Mouse (Mus musculus): ENCODE measurements around the gene Chst12. TPM values are rescaled to one million over a fixed set of nuclear protein-coding genes. Genes with fewer than 3 reads are reported as not detected.

Gene Chst12
- polyA plus RNA-seq, 1 experiment from 2014 or later: 33.2 TPM

DNA sequence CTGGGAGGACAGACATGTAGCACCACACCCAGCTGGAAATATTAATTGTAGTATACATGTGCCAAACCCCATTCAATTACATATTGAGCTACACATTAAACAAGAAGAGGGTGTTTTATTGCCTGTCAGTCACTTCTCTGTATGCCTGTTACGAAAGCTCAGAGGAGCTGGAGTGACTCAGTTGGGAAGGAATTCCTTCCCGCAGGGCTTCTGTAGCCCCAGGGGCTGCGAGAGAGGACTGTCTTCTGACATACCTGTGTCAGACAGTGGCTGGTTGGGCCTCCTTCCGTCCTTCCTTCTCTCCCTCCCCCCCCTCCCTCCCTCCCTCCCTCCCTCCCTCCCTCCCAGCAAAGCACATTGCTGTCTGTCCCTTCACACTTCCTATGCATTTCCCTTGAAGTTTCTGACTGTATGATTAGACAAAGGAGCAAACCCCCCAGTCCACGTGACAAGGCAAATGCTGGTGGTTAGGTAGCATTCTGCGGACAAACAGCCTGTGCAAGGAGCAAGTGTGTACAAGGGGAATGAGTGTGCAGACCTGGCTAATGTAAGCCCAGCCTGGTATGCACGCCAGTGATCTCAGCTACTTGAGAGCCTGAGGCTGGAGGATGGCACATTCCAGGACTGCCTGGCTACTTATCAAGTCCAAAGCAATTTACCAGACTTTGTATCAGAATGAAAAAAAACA lies 9.6 kb downstream of the Chst12 start:
- H3K27me3 ChIP-seq: no peaks in the 10 kb centered on the region
- ATAC-seq: peak; percentile 23
- POLR2A ChIA-PET: no interaction called here
- CTCF ChIA-PET: interaction anchor here (2.1 kb wide), 1 partner anchor 21 kb away, joined by 8 read pairs; no protein-coding TSS in a partner anchor
- no peak for TF ChIP-seq CTCF (IDR thresholded peaks at IDR 0.05)
- no peak for DNase-seq (ENCODE audit: low read depth, low spot score)
- in situ Hi-C loops (cut with MboI; ENCODE audit: low pct_unique_long_range_greater_than_20kb): no loop called here

- CTCF ChIA-PET: interaction anchor here (2.4 kb wide), 1 partner anchor 19 kb away, joined by 7 read pairs; no protein-coding TSS in a partner anchor
- ATAC-seq (peak; percentile 37), DNase-seq (ENCODE audit: low read depth, low spot score) (no peak)
- in situ Hi-C loops (cut with MboI; ENCODE audit: low pct_unique_long_range_greater_than_20kb): no loop called here
- H3K27me3 ChIP-seq: no peaks in the 10 kb centered on the region
- no peak for TF ChIP-seq CTCF (IDR thresholded peaks at IDR 0.05)
- POLR2A ChIA-PET: no interaction called here
Measured at GRCm38 (mm10) chr5:140517159-140517920, 12.0 kb downstream of the Chst12 start.

DNA sequence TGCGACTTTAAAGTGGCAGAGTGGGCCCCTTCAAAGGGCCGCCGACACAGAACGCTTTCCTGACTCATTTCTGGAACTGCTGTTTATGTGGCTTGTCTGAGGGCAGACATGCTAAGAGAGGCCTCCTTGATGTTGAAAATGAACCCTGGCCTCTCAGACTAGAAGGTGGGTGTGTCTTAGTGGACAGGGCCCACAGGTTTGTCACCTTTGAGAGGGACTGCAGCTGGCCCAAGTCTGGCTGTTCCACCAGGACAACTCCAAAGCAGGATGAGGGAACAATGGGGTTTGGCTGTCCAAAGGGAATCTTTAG lies 12.5 kb downstream of the Chst12 start:
- no peak for ATAC-seq
- in situ Hi-C loops (cut with MboI; ENCODE audit: low pct_unique_long_range_greater_than_20kb): no loop called here
- DNase-seq (ENCODE audit: low read depth, low spot score): no peak
- POLR2A ChIA-PET: no interaction called here
- CTCF ChIA-PET: interaction anchor here (2.4 kb wide), 1 partner anchor 18 kb away, joined by 7 read pairs; no protein-coding TSS in a partner anchor
- no peak for TF ChIP-seq CTCF (IDR thresholded peaks at IDR 0.05)
- H3K27me3 ChIP-seq: no peaks in the 10 kb centered on the region

DNA sequence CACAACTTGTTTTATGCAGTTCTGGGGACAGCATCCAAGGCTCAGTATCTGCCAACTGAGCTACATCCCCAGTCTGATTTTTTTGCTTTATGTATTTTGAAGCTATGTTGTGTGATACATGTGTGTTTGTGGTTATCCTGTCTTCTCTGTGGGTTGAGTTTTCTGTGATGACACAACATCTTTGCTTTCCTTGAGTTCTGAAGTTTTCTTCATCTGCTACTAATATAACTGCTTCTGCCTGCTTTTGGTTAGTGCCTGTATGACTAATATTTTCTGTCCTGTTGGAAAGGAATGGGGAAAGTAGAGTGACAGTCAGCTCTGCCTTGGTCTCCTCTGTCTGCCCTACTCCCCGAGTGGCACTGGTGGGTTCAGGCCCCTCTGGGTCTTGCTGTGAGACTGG lies 15.8 kb downstream of the Chst12 start:
- ChIA-PET CTCF (interaction anchor here (1.2 kb wide), 1 partner anchor 14 kb away, joined by 3 read pairs; no protein-coding TSS in a partner anchor), POLR2A (interaction anchor here (0.8 to 0.9 kb wide), 2 partner anchors 11 to 18 kb away, joined by 3 read pairs; no protein-coding TSS in a partner anchor)
- DNase-seq (ENCODE audit: low read depth, low spot score) (no peak), ATAC-seq (no peak)
- in situ Hi-C loops (cut with MboI; ENCODE audit: low pct_unique_long_range_greater_than_20kb): no loop called here
- H3K27me3 ChIP-seq: no peaks in the 10 kb centered on the region
- no peak for TF ChIP-seq CTCF (IDR thresholded peaks at IDR 0.05)

DNA sequence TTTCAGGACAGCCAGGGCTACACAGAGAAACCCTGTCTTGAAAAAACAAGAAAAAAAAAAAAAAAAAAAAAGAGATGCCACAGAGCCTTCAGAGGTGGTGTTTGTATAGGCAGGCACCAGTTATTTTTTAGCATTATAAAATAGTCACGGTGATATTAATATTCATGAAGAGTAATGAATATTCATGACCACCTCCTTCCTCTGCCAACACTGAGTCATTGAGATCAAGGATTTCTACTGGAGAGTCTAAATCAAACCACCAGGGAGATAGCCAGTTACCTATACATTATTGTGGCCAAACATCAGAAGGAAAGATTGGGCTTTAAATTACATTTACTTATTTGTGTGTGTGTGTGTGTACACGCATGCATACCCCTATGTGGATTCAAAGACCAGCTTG lies 21.4 kb downstream of the Chst12 start:
- CTCF ChIA-PET: interaction anchor here (1.9 kb wide), 1 partner anchor 10 kb away, joined by 6 read pairs; no protein-coding TSS in a partner anchor
- ATAC-seq (no peak), DNase-seq (ENCODE audit: low read depth, low spot score) (no peak)
- TF ChIP-seq CTCF (IDR thresholded peaks at IDR 0.05): no peak
- POLR2A ChIA-PET: interaction anchor here (0.8 to 1.3 kb wide), 2 partner anchors 10 to 63 kb away, joined by 3 read pairs; no protein-coding TSS in a partner anchor
- in situ Hi-C loops (cut with MboI; ENCODE audit: low pct_unique_long_range_greater_than_20kb): no loop called here
- H3K27me3 ChIP-seq: no peaks in the 10 kb centered on the region

DNA sequence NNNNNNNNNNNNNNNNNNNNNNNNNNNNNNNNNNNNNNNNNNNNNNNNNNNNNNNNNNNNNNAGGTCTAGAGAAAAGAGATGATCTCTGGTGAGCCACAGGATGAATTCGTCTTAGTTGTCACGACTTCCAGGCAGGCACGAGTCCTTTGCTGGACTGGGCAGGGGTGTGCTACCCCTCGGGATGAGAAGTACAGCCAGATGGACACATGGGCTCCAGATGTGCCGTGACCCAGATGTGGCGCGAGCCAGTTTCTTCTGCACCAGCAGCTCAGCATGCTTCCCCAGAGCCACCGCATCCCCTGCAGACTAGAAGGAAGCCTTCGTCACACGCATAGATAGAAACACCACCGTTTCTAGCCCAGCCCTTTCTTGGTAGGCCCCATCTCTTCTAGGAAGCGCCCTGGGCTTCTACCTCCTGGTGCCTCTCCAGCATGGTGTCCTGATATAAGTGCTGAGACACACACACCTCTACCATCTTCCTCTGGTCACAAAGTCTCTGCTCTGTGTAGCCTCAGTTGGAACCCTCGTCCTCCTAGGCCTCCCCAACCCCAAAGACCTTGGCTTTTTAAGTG lies 32.8 kb downstream of the Chst12 start:
- H3K27me3 ChIP-seq: no peaks in the 10 kb centered on the region
- DNase-seq (ENCODE audit: low read depth, low spot score): no peak
- CTCF ChIA-PET: interaction anchor here (1.1 to 3.1 kb wide), 3 partner anchors 60 to 212 kb away, joined by 3 to 31 read pairs (median 6); no protein-coding TSS in a partner anchor
- no peak for TF ChIP-seq CTCF (IDR thresholded peaks at IDR 0.05)
- POLR2A ChIA-PET: no interaction called here
- ATAC-seq: no peak
- in situ Hi-C loops (cut with MboI; ENCODE audit: low pct_unique_long_range_greater_than_20kb): loop anchor here (5.0 kb wide), 1 partner anchor 66 kb away; no protein-coding TSS in a partner anchor

DNA sequence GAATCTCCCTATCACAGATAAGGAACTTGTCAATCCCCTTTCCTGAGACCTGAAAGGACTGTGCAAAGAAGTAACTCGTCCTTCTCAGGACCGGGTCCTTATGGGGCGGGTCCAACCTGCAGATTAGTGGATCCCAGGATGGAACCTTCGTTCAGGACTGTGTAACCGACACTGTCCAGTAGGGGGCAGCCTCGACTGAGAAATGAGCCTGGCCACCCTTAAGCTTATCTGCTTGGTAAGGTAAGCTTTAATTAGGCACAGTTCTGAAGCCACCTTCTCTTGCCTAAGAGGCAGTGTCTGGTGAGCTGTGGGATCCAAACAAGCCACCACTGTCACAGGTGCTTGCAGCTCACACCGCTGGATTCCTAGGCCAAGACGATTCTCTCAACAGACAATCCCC lies 34.8 kb downstream of the Chst12 start:
- DNase-seq (ENCODE audit: low read depth, low spot score) (no peak), ATAC-seq (no peak)
- POLR2A ChIA-PET: no interaction called here
- TF ChIP-seq CTCF (IDR thresholded peaks at IDR 0.05): peak; percentile 86
- CTCF ChIA-PET: interaction anchor here (0.6 to 3.1 kb wide), 19 partner anchors 8 to 210 kb away, joined by 3 to 31 read pairs (median 4); partner anchors contain the start of gene Iqce
- no peaks in the 10 kb centered on the region for H3K27me3 ChIP-seq
- in situ Hi-C loops (cut with MboI; ENCODE audit: low pct_unique_long_range_greater_than_20kb): loop anchor here (5.0 kb wide), 3 partner anchors 77 to 207 kb away; no protein-coding TSS in a partner anchor

GRCm38 (mm10) chr5:140542811-140543575 lies 37.6 kb downstream of the Chst12 start:
- ATAC-seq (no peak), DNase-seq (ENCODE audit: low read depth, low spot score) (no peak)
- CTCF ChIA-PET: interaction anchor here (1.3 to 1.6 kb wide), 2 partner anchors 36 to 77 kb away, joined by 3 read pairs; no protein-coding TSS in a partner anchor
- in situ Hi-C loops (cut with MboI; ENCODE audit: low pct_unique_long_range_greater_than_20kb): loop anchor here (5.0 kb wide), 3 partner anchors 74 to 204 kb away; no protein-coding TSS in a partner anchor
- POLR2A ChIA-PET: interaction anchor here (0.7 kb wide), 1 partner anchor 1429 kb away, joined by 6 read pairs; no protein-coding TSS in a partner anchor
- no peaks in the 10 kb centered on the region for H3K27me3 ChIP-seq
- no peak for TF ChIP-seq CTCF (IDR thresholded peaks at IDR 0.05)

- in situ Hi-C loops (cut with MboI; ENCODE audit: low pct_unique_long_range_greater_than_20kb): no loop called here
- TF ChIP-seq CTCF (IDR thresholded peaks at IDR 0.05): no peak
- no peak for DNase-seq (ENCODE audit: low read depth, low spot score)
- CTCF ChIA-PET: interaction anchor here (1.1 kb wide), 1 partner anchor 9 kb away, joined by 3 read pairs; no protein-coding TSS in a partner anchor
- POLR2A ChIA-PET: no interaction called here
- ATAC-seq: no peak
- no peaks in the 10 kb centered on the region for H3K27me3 ChIP-seq
Measured at GRCm38 (mm10) chr5:140545651-140546050, 40.3 kb downstream of the Chst12 start.

DNA sequence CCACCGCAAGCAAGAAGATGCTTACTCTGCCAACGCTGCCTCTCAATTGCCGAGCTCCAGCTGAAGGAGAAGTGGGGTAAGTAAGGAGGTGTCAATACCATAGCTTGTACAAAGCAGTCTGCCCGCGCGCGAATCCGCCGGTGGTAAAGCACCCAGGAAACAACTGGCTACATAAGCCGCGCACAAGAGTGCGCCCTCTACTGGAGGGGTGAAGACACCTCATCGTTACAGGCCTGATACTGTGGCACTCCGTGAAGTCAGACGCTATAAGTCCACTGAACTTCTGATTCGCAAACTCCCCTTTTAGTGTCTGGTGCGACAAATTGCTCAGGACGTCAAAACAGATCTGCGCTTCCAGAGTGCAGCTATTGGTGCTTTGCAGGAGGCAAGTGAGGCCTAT lies 41.0 kb downstream of the Chst12 start:
- H3K27me3 ChIP-seq: no peaks in the 10 kb centered on the region

More for the DNA sequence above, 41.0 kb downstream of the Chst12 start:
- ChIA-PET CTCF (no interaction called here), POLR2A (no interaction called here)
- ATAC-seq: no peak
- peak; percentile 39 for TF ChIP-seq CTCF (IDR thresholded peaks at IDR 0.05)
- in situ Hi-C loops (cut with MboI; ENCODE audit: low pct_unique_long_range_greater_than_20kb): no loop called here
- DNase-seq (ENCODE audit: low read depth, low spot score): no peak
